Mouse (Mus musculus): ENCODE measurements around the gene Anks1. TPM values are rescaled to one million over a fixed set of nuclear protein-coding genes. Genes with fewer than 3 reads are reported as not detected.

Anks1 gene
- polyA plus RNA-seq, 1 experiment from 2014 or later = 14.2 TPM

- Histone ChIP-seq H3K4me1 (ENCODE audit: control insufficient read depth, insufficient read depth, low read length) (peaks cover 6% of the 10 kb centered on the region), H3K36me3 (ENCODE audit: control insufficient read depth, insufficient read depth, low read length) (no peaks in the 10 kb centered on the region), H3K9me3 (ENCODE audit: control insufficient read depth, low read length) (peaks cover 8% of the 10 kb centered on the region; the same call in 1 of the 2 replicates), H3K27ac (ENCODE audit: low read depth, low read length) (no peak overlapping the region), H3K4me2 (replicated peaks; ENCODE audit: low read depth, low read length) (no peak overlapping the region), H3K9ac (ENCODE audit: low read depth, low read length) (no peak overlapping the region), H3K27me3 (ENCODE audit: control insufficient read depth, insufficient read depth, low read length) (no peaks in the 10 kb centered on the region), H3K4me3 (ENCODE audit: low read length) (no peak overlapping the region)
- 76% methylated on average over 3 of the region's 3 CpGs for WGBS
- no peak for ATAC-seq (ENCODE audit: low FRiP score, low TSS enrichment)
Observed at GRCm38 (mm10) chr17:28093837-28094236, 184.7 kb downstream of the Anks1 start.

DNA sequence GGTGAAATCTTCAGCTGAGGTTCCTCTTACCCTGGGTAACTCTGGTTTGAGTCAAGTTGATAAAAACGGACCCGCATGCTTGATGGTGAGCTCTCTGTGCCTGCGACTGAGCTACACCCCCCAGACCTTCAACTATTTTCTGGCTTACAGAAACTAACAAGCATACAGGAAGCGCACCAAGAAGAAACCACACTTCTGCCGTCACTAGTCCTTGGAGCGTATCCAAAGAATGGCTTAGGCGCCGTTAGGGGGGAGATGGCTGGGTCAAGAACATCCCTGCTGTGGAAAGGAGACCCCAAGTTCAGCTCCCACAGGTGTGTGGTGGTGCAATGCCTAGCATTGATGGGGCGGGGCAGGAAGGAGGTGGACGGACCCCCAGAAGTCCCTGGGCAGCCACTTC, 187.3 kb downstream of the Anks1 start:
- H3K27ac ChIP-seq (ENCODE audit: low read depth, low read length) = peak overlapping the region; percentile 59
- H3K9ac ChIP-seq (ENCODE audit: low read depth, low read length) = no peak overlapping the region
- no peaks in the 10 kb centered on the region for H3K36me3 ChIP-seq (ENCODE audit: control insufficient read depth, insufficient read depth, low read length)
- H3K27me3 ChIP-seq (ENCODE audit: control insufficient read depth, insufficient read depth, low read length) = no peaks in the 10 kb centered on the region
- peaks cover 15% of the 10 kb centered on the region for H3K4me1 ChIP-seq (ENCODE audit: control insufficient read depth, insufficient read depth, low read length)
- WGBS = 68% methylated on average over 10 of the region's 10 CpGs
- no peak overlapping the region for H3K4me3 ChIP-seq (ENCODE audit: low read length)
- peaks cover 8% of the 10 kb centered on the region; the same call in 1 of the 2 replicates for H3K9me3 ChIP-seq (ENCODE audit: control insufficient read depth, low read length)
- H3K4me2 ChIP-seq (replicated peaks; ENCODE audit: low read depth, low read length) = no peak overlapping the region
- ATAC-seq (ENCODE audit: low FRiP score, low TSS enrichment) = no peak

GRCm38 (mm10) chr17:28097308-28097707, 188.2 kb downstream of the Anks1 start:
- H3K4me2 ChIP-seq (replicated peaks; ENCODE audit: low read depth, low read length) = no peak overlapping the region
- H3K27me3 ChIP-seq (ENCODE audit: control insufficient read depth, insufficient read depth, low read length) = no peaks in the 10 kb centered on the region
- H3K4me1 ChIP-seq (ENCODE audit: control insufficient read depth, insufficient read depth, low read length) = peaks cover 19% of the 10 kb centered on the region
- WGBS = 73% methylated on average over 13 of the region's 13 CpGs
- H3K4me3 ChIP-seq (ENCODE audit: low read length) = no peak overlapping the region
- no peaks in the 10 kb centered on the region for H3K36me3 ChIP-seq (ENCODE audit: control insufficient read depth, insufficient read depth, low read length)
- H3K9ac ChIP-seq (ENCODE audit: low read depth, low read length) = no peak overlapping the region
- peak overlapping the region; percentile 86 for H3K27ac ChIP-seq (ENCODE audit: low read depth, low read length)
- ATAC-seq (ENCODE audit: low FRiP score, low TSS enrichment) = no peak
- H3K9me3 ChIP-seq (ENCODE audit: control insufficient read depth, low read length) = peaks cover 6% of the 10 kb centered on the region; the same call in 1 of the 2 replicates

DNA sequence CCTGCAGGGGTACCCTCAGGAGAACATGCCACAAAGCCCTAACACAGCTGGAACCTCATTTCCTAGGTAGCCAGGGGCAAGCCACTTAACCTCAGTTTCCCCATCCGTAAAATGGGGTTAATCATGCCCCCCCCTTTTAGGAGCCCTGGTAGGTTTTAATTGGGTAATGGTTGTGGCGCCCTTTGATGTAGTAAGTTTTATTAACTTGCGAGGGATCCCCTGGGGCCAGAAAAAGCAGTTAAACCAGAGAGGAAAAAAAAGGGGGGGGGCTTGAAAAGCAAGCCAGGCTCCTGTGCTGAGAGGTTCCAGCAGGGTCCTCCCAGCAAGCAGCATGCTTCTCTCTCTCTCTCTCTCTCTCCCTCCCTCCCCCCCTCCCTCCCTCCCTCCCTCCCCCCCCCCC, 190.0 kb downstream of the Anks1 start:
- WGBS = 13% methylated on average over 3 of the region's 3 CpGs
- Histone ChIP-seq H3K36me3 (ENCODE audit: control insufficient read depth, insufficient read depth, low read length) (no peaks in the 10 kb centered on the region), H3K4me3 (ENCODE audit: low read length) (no peak overlapping the region), H3K27ac (ENCODE audit: low read depth, low read length) (peak overlapping the region; percentile 86; the same call in 1 of the 2 replicates), H3K9ac (ENCODE audit: low read depth, low read length) (no peak overlapping the region), H3K9me3 (ENCODE audit: control insufficient read depth, low read length) (no peaks in the 10 kb centered on the region; the same call in 1 of the 2 replicates), H3K4me1 (ENCODE audit: control insufficient read depth, insufficient read depth, low read length) (peaks cover 24% of the 10 kb centered on the region), H3K4me2 (replicated peaks; ENCODE audit: low read depth, low read length) (no peak overlapping the region), H3K27me3 (ENCODE audit: control insufficient read depth, insufficient read depth, low read length) (no peaks in the 10 kb centered on the region)
- ATAC-seq (ENCODE audit: low FRiP score, low TSS enrichment) = peak; percentile 14; the same call in 1 of the 2 replicates

GRCm38 (mm10) chr17:28100669-28101068, 191.6 kb downstream of the Anks1 start:
- no peak overlapping the region for H3K4me3 ChIP-seq (ENCODE audit: low read length)
- 83% methylated on average over 1 of the region's 1 CpGs for WGBS
- H3K4me1 ChIP-seq (ENCODE audit: control insufficient read depth, insufficient read depth, low read length) = peaks cover 24% of the 10 kb centered on the region
- no peak overlapping the region for H3K4me2 ChIP-seq (replicated peaks; ENCODE audit: low read depth, low read length)
- peak overlapping the region; percentile 78 for H3K27ac ChIP-seq (ENCODE audit: low read depth, low read length)
- H3K9ac ChIP-seq (ENCODE audit: low read depth, low read length) = no peak overlapping the region
- no peaks in the 10 kb centered on the region for H3K27me3 ChIP-seq (ENCODE audit: control insufficient read depth, insufficient read depth, low read length)
- no peak for ATAC-seq (ENCODE audit: low FRiP score, low TSS enrichment)
- no peaks in the 10 kb centered on the region for H3K36me3 ChIP-seq (ENCODE audit: control insufficient read depth, insufficient read depth, low read length)
- H3K9me3 ChIP-seq (ENCODE audit: control insufficient read depth, low read length) = no peaks in the 10 kb centered on the region

GRCm38 (mm10) chr17:28101284-28101887, 192.3 kb downstream of the Anks1 start:
- H3K27me3 ChIP-seq (ENCODE audit: control insufficient read depth, insufficient read depth, low read length) = no peaks in the 10 kb centered on the region
- peaks cover 24% of the 10 kb centered on the region for H3K4me1 ChIP-seq (ENCODE audit: control insufficient read depth, insufficient read depth, low read length)
- peak; percentile 81 for ATAC-seq (ENCODE audit: low FRiP score, low TSS enrichment)
- peak overlapping the region; percentile 18; the same call in 1 of the 2 replicates for H3K9ac ChIP-seq (ENCODE audit: low read depth, low read length)
- 7% methylated on average over 12 of the region's 12 CpGs for whole genome bisulfite sequencing
- no peaks in the 10 kb centered on the region for H3K36me3 ChIP-seq (ENCODE audit: control insufficient read depth, insufficient read depth, low read length)
- peak overlapping the region; percentile 78 for H3K27ac ChIP-seq (ENCODE audit: low read depth, low read length)
- H3K4me3 ChIP-seq (ENCODE audit: low read length) = no peak overlapping the region
- H3K4me2 ChIP-seq (replicated peaks; ENCODE audit: low read depth, low read length) = 0 out of 2 replicates have a peak overlapping the region, but pooled peaks have one; percentile 13
- no peaks in the 10 kb centered on the region for H3K9me3 ChIP-seq (ENCODE audit: control insufficient read depth, low read length)

DNA sequence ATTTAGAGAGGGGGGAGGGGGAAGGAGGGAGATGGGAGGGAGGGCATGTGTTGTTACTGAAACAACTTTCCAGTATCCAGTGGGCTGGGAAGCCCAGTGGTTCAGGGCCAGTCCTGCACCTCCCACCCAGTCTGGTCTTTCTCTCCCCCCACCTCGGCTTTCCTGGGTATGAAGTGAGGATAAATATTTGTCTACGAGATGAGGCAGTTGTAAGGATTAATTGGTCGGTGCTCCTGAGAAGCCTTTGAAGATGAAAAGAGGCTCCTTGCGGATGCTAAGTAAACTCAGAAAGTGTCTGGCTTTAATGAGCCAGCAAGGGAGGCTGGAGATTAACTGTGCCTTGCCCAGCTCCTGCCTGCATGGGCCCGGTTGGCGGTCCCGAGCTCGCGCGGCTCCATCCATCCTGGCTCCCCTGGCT, 192.8 kb downstream of the Anks1 start:
- no peak overlapping the region for H3K4me2 ChIP-seq (replicated peaks; ENCODE audit: low read depth, low read length)
- H3K4me3 ChIP-seq (ENCODE audit: low read length) = no peak overlapping the region
- no peaks in the 10 kb centered on the region for H3K36me3 ChIP-seq (ENCODE audit: control insufficient read depth, insufficient read depth, low read length)
- no peaks in the 10 kb centered on the region for H3K9me3 ChIP-seq (ENCODE audit: control insufficient read depth, low read length)
- peaks cover 27% of the 10 kb centered on the region for H3K4me1 ChIP-seq (ENCODE audit: control insufficient read depth, insufficient read depth, low read length)
- peak; percentile 64 for ATAC-seq (ENCODE audit: low FRiP score, low TSS enrichment)
- WGBS = 5% methylated on average over 10 of the region's 10 CpGs
- no peaks in the 10 kb centered on the region for H3K27me3 ChIP-seq (ENCODE audit: control insufficient read depth, insufficient read depth, low read length)
- peak overlapping the region; percentile 78 for H3K27ac ChIP-seq (ENCODE audit: low read depth, low read length)
- no peak overlapping the region for H3K9ac ChIP-seq (ENCODE audit: low read depth, low read length)

GRCm38 (mm10) chr17:28104416-28104815, 195.3 kb downstream of the Anks1 start:
- Histone ChIP-seq H3K9me3 (ENCODE audit: control insufficient read depth, low read length) (no peaks in the 10 kb centered on the region), H3K27ac (ENCODE audit: low read depth, low read length) (no peak overlapping the region), H3K36me3 (ENCODE audit: control insufficient read depth, insufficient read depth, low read length) (no peaks in the 10 kb centered on the region), H3K4me3 (ENCODE audit: low read length) (no peak overlapping the region), H3K4me2 (replicated peaks; ENCODE audit: low read depth, low read length) (no peak overlapping the region), H3K27me3 (ENCODE audit: control insufficient read depth, insufficient read depth, low read length) (no peaks in the 10 kb centered on the region), H3K4me1 (ENCODE audit: control insufficient read depth, insufficient read depth, low read length) (peaks cover 25% of the 10 kb centered on the region; the same call in 1 of the 2 replicates), H3K9ac (ENCODE audit: low read depth, low read length) (no peak overlapping the region)
- ATAC-seq (ENCODE audit: low FRiP score, low TSS enrichment) = no peak
- 65% methylated on average over 6 of the region's 6 CpGs for WGBS

DNA sequence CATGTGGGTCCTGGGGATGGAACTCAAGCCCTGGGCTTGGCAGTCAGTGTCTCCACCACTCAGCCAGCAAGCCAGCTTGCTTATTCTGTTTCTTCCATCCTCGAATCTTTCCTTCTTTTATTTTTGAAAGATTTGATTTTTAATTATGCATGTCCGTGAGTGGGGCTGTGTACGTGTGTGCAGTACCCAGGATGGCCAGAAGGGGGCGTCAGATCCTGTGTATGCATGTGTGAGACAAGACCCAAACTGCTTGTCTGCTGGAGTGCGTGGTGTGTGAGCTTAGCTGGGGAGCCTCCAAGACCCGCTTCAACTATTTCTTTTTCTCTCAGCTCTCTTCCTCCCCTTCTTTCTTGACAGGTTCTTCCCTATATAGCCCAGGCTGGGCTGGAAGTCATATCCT, 197.2 kb downstream of the Anks1 start:
- Histone ChIP-seq H3K4me3 (ENCODE audit: low read length) (no peak overlapping the region), H3K27ac (ENCODE audit: low read depth, low read length) (no peak overlapping the region), H3K9ac (ENCODE audit: low read depth, low read length) (no peak overlapping the region), H3K36me3 (ENCODE audit: control insufficient read depth, insufficient read depth, low read length) (no peaks in the 10 kb centered on the region), H3K4me1 (ENCODE audit: control insufficient read depth, insufficient read depth, low read length) (peaks cover 17% of the 10 kb centered on the region; the same call in 1 of the 2 replicates), H3K9me3 (ENCODE audit: control insufficient read depth, low read length) (no peaks in the 10 kb centered on the region), H3K4me2 (replicated peaks; ENCODE audit: low read depth, low read length) (no peak overlapping the region), H3K27me3 (ENCODE audit: control insufficient read depth, insufficient read depth, low read length) (no peaks in the 10 kb centered on the region)
- 80% methylated on average over 6 of the region's 6 CpGs for WGBS
- ATAC-seq (ENCODE audit: low FRiP score, low TSS enrichment) = no peak
